Comparison of ENCODE assay signal across 8 mouse cellular contexts in the genomic region with DNA sequence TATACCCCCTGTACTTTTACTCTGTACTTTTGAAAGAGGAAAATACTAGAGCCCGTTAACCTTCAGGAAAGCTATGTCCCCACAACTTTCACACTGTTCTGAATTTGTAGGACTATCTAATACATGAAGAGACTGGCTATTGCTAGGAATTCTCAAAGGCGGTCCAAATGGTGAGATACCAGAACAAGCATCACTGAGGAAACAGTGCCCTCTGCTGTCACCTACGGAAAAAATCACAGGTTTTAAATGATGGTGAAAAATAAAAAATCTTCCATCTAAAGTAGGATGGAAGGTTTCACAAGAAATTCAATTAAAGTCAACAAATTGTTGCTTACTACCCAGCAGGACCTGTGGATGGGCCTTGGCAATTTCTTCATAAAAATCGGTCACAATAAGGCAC.
DNase-seq lines count a peak whose midpoint lies in the region; ATAC-seq and TF ChIP-seq lines count a peak whose summit lies in the region.

No protein-coding gene starts in this region.

- H3K9ac ChIP-seq in kidney, postnatal 0 days (ENCODE audit: low read depth, low read length), result no peak overlapping the region

- WGBS in kidney, postnatal 0 days, result 34% methylated on average over 4 of the region's 4 CpGs

- H3K4me3 ChIP-seq in kidney, postnatal 0 days (replicated peaks; ENCODE audit: low read depth, low read length), result no peak overlapping the region
- H3K4me3 ChIP-seq in G1E (ENCODE audit: low read depth, low read length), result no peak overlapping the region

- H3K4me1 ChIP-seq in kidney, postnatal 0 days (replicated peaks; ENCODE audit: insufficient read depth, low read length), result no peaks in the 10 kb centered on the region
- H3K4me1 ChIP-seq in G1E (ENCODE audit: insufficient read depth, low read depth, low read length), result no peaks in the 10 kb centered on the region

- no peak for ATAC-seq in CD4-positive, CD25-positive, alpha-beta regulatory T cell, adult 4 months
- no peak for ATAC-seq in kidney, postnatal 0 days (replicated peaks; ENCODE audit: low FRiP score, low read depth)
- ATAC-seq in G1E (ENCODE audit: extremely low read depth, insufficient number of reproducible peaks, low FRiP score, poor library complexity, severe bottlenecking), result no peak
- ATAC-seq in monocyte, adult 5-6 weeks (replicated peaks; ENCODE audit: insufficient number of reproducible peaks, low FRiP score, low TSS enrichment, poor library complexity, severe bottlenecking), result no peak

- H3K27me3 ChIP-seq in kidney, postnatal 0 days (ENCODE audit: insufficient read depth, low read length), result no peaks in the 10 kb centered on the region
- H3K27me3 ChIP-seq in G1E (ENCODE audit: insufficient read depth, low read length), result no peaks in the 10 kb centered on the region

- H3K4me2 ChIP-seq in kidney, postnatal 0 days (ENCODE audit: low read length), result no peak overlapping the region

- DNase-seq in CD4-positive, CD25-positive, alpha-beta regulatory T cell, adult 2 months (ENCODE audit: low read depth, low spot score), result peak; percentile 38
- DNase-seq in kidney, postnatal 0 days (ENCODE audit: low spot score), result peak; percentile 67
- DNase-seq in kidney, adult 9 months, result no peak
- peak; percentile 10 for DNase-seq in G1E (ENCODE audit: low spot score)
- DNase-seq in layer of hippocampus, postnatal 14 days (ENCODE audit: low spot score in 2 of 2), result peak; percentile 13 to 34
- no peak for DNase-seq in thymus, postnatal 14 days

- H3K27ac ChIP-seq in kidney, postnatal 0 days, result no peak overlapping the region

- H3K9me3 ChIP-seq in kidney, postnatal 0 days (replicated peaks; ENCODE audit: low read length), result no peaks in the 10 kb centered on the region
- no peaks in the 10 kb centered on the region for H3K9me3 ChIP-seq in G1E (replicated peaks)

- no peaks in the 10 kb centered on the region for H3K36me3 ChIP-seq in kidney, postnatal 0 days (ENCODE audit: insufficient read depth, low read length)
- H3K36me3 ChIP-seq in G1E (replicated peaks), result peaks cover 5% of the 10 kb centered on the region

- peak; percentile 71 for TF ChIP-seq CTCF in kidney, postnatal 0 days (IDR thresholded peaks at IDR 0.05; ENCODE audit: low read depth)
- TF ChIP-seq CTCF in G1E (IDR thresholded peaks at IDR 0.05; ENCODE audit: low read depth, low read length), result no peak

Comparison
In these comparisons a context has a peak if more than half of its experiments do, and no peak if none do; other contexts are left out.
1. DNase-seq: peak in CD4-positive, CD25-positive, alpha-beta regulatory T cell, adult 2 months (single experiment), kidney, postnatal 0 days (single experiment), G1E (single experiment) and layer of hippocampus, postnatal 14 days (2 of 2); none in kidney, adult 9 months (single experiment) and thymus, postnatal 14 days (single experiment).